Mouse (Mus musculus): Measurements from ENCODE around the gene Clcnka. TPM values are rescaled to one million over a fixed set of nuclear protein-coding genes. Genes with fewer than 3 reads are reported as not detected.
A peak's percentile ranks its signal among the peaks of the same experiment; 100 is the strongest.

Clcnka gene
- total RNA-seq, 2 experiments from 2014 or later: not detected

- intact Hi-C loops (cut with DNase I): loop anchor here (5.0 kb wide), 1 partner anchor 185 kb away; no protein-coding TSS in a partner anchor
- DNase-seq: peak; percentile 72 to 86
Observed at GRCm38 (mm10) chr4:141387093-141387784, 11.3 kb downstream of the Clcnka start.

GRCm38 (mm10) chr4:141386150-141386549 lies 12.4 kb downstream of the Clcnka start:
- intact Hi-C loops (cut with DNase I): loop anchor here (5.0 kb wide), 1 partner anchor 186 kb away; no protein-coding TSS in a partner anchor
- no peak for DNase-seq

- intact Hi-C loops (cut with DNase I): loop anchor here (5.0 kb wide), 1 partner anchor 187 kb away; no protein-coding TSS in a partner anchor
- peak in 1 of 2 experiments; percentile 60 for DNase-seq
Observed at GRCm38 (mm10) chr4:141385275-141385674, 13.2 kb downstream of the Clcnka start.

GRCm38 (mm10) chr4:141382406-141382805 lies 16.1 kb downstream of the Clcnka start:
- intact Hi-C loops (cut with DNase I): no loop called here

GRCm38 (mm10) chr4:141379674-141380073 lies 18.9 kb downstream of the Clcnka start:
- intact Hi-C loops (cut with DNase I): no loop called here
- DNase-seq: no peak

More at GRCm38 (mm10) chr4:141382406-141382805, 16.1 kb downstream of the Clcnka start:
- DNase-seq: no peak

GRCm38 (mm10) chr4:141372426-141372825 lies 26.1 kb downstream of the Clcnka start:
- intact Hi-C loops (cut with DNase I): no loop called here
- DNase-seq: no peak

- DNase-seq: peak; percentile 47 to 62
- intact Hi-C loops (cut with DNase I): no loop called here
Observed at GRCm38 (mm10) chr4:141367997-141368791, 30.3 kb downstream of the Clcnka start, which contains the start of gene Fam131c. Gene Fam131c, plus strand, starts transcription at chr4:141368220.

GRCm38 (mm10) chr4:141365876-141366275 lies 32.6 kb downstream of the Clcnka start:
- intact Hi-C loops (cut with DNase I): no loop called here

GRCm38 (mm10) chr4:141365126-141365525 lies 33.4 kb downstream of the Clcnka start:
- no peak for DNase-seq
- intact Hi-C loops (cut with DNase I): no loop called here

More at GRCm38 (mm10) chr4:141365876-141366275, 32.6 kb downstream of the Clcnka start:
- DNase-seq: no peak

GRCm38 (mm10) chr4:141362937-141363548 lies 35.5 kb downstream of the Clcnka start:
- DNase-seq: peak; percentile 83 to 89
- intact Hi-C loops (cut with DNase I): loop anchor here (1.0 to 5.0 kb wide), 4 partner anchors 46 to 221 kb away; no protein-coding TSS in a partner anchor

- DNase-seq: peak; percentile 27 to 46
- intact Hi-C loops (cut with DNase I): loop anchor here (5.0 kb wide), 2 partner anchors 44 to 219 kb away; no protein-coding TSS in a partner anchor
Observed at GRCm38 (mm10) chr4:141360846-141361245, 37.7 kb downstream of the Clcnka start.

GRCm38 (mm10) chr4:141359222-141359621 lies 39.3 kb downstream of the Clcnka start:
- no peak for DNase-seq
- intact Hi-C loops (cut with DNase I): no loop called here

- intact Hi-C loops (cut with DNase I): no loop called here
- no peak for DNase-seq
Observed at GRCm38 (mm10) chr4:141357811-141358210, 40.7 kb downstream of the Clcnka start.

- peak; percentile 67 for DNase-seq
- intact Hi-C loops (cut with DNase I): no loop called here
Observed at GRCm38 (mm10) chr4:141353868-141354267, 44.7 kb downstream of the Clcnka start.

- intact Hi-C loops (cut with DNase I): no loop called here
- DNase-seq: no peak
Observed at GRCm38 (mm10) chr4:141352986-141353385, 45.5 kb downstream of the Clcnka start.

- DNase-seq: no peak
- intact Hi-C loops (cut with DNase I): no loop called here
Observed at GRCm38 (mm10) chr4:141351972-141352371, 46.6 kb downstream of the Clcnka start.

GRCm38 (mm10) chr4:141350015-141350414 lies 48.5 kb downstream of the Clcnka start:
- DNase-seq: no peak
- intact Hi-C loops (cut with DNase I): no loop called here

GRCm38 (mm10) chr4:141348616-141349015 lies 49.9 kb downstream of the Clcnka start:
- no peak for DNase-seq
- intact Hi-C loops (cut with DNase I): no loop called here

GRCm38 (mm10) chr4:141347365-141347797 lies 51.1 kb downstream of the Clcnka start:
- intact Hi-C loops (cut with DNase I): no loop called here
- DNase-seq: no peak

GRCm38 (mm10) chr4:141345219-141345618 lies 53.3 kb downstream of the Clcnka start:
- intact Hi-C loops (cut with DNase I): no loop called here
- no peak for DNase-seq

- no peak for DNase-seq
- intact Hi-C loops (cut with DNase I): no loop called here
Observed at GRCm38 (mm10) chr4:141343515-141343914, 55.0 kb downstream of the Clcnka start.
